Mouse (Mus musculus) small intestine, adult 2 months (tissue): ENCODE data around the gene Olfr448.

Experiments used
- CTCF ChIP-seq: fragments of 200-500 bp; IDR thresholded peaks from 2 replicates; pipeline ENCODE4 v1.5.1; 2012; ENCODE audit warnings: low read depth, mild to moderate bottlenecking, control low read depth, inconsistent platforms, low read length, moderate library complexity, mixed read lengths; ENCODE audit not compliant: insufficient replicate concordance, insufficient read length; ENCODE audit errors: extremely low read depth
- POLR2A ChIP-seq: fragments of 200-500 bp; IDR thresholded peaks from 2 replicates; pipeline ENCODE4 v1.6.1; 2012; ENCODE audit warnings: low read depth, mild to moderate bottlenecking, control low read depth, inconsistent platforms, low read length, moderate library complexity

DNA sequence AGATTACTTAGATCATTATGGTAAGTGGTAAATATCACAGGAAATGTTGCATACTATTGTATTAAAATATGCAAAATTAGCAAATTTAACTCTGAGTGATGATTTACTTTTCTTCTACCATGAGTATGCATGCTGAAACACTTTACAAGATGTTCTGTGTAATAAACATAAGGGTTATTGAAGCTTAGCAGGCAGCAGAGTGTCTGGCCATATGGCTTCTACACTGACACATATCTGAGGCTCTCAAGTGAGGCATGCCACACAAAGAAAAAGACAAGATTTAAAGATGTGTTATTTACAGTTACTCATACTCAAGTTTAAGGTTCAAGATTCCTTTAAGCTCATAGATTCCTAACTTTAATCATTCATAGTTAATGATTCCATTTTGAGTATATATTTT, 13.9 kb upstream of the Olfr448 start:
- TF ChIP-seq CTCF (no peak), POLR2A (no peak)
